Mouse (Mus musculus) megakaryocyte-erythroid progenitor cell, adult 5-6 weeks (primary cell): ENCODE data around the gene Fosl2. TPM values are rescaled to one million over a fixed set of nuclear protein-coding genes. Genes with fewer than 3 reads are reported as not detected.

Source experiments
- total RNA-seq, 2 experiments: library from RNA; stranded (forward) in 1 of 2; stranded (reverse) in 1 of 2; fragments of 200-1000, 215-1000 nt in 1 of 2; fragments of >200 nt in 1 of 2; fragmentation: Nextera tagmentation in 1 of 2; gene quantifications; 2 replicates each; pipeline ENCODE4 v1.2.3; 2014 to 2017

Gene Fosl2
- total RNA-seq, 2 experiments from 2014 or later: 3.4 to 6.8 TPM

Other genes starting within 250 kb of the Fosl2 start
- not detected in 2 replicates for gene Plb1, start 96.9 kb downstream of the Fosl2 start, total RNA-seq (2014; fragmentation: Nextera tagmentation)
- not detected in 2 replicates for gene Plb1, start 96.9 kb downstream of the Fosl2 start, total RNA-seq (2017)